Mouse (Mus musculus): ENCODE measurements at regions not wholly inside any gene's neighbourhood (a gene's known extent, or its start where the extent isn't known, plus 50 kb on each side); places are given as distances from the start of the nearest gene placed in this dataset.
"Not testable (repeated sequence)": the region's sequence is repeated elsewhere in the genome, so short reads cannot be mapped to it uniquely, and the experiment has no call there.

DNA sequence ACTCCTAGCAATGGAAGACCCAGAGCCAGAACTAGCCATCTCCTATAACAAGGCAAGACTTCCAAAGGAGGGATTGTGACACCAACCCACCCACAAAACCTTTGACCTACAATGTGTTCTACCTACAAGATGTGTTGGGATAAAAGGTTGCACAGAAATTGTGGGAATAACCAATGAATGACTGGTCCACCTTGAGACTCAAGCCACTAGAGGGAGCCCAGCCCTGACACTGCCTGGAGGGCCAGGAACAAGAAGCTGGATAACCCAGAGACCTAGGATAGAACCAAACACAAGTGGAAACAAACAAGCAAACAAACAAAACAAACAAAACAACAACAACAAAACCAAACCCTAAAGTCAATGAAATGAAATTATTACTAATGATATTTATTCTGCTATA is 288.8 kb downstream of the Dchs2 start:
- DNase-seq, result peak; percentile 54 to 62

DNA sequence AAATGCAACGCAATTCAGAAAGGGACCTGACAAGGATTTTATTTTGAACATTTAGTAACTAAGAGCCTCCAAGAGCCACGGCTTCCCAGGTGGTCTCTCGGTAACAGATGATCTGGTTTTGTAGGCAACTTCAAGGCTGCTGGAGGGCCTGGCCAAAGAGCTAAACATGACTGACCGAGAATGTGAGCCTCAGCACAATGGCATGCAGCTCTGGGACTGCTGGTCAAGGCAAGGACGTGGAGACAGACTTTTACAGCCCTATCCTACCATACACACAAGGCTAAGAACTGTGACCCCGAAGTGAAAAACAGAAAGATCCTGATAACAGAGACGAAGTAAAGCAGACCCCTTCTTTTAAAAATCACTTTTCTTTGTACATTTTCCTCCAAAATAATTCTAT is 296.5 kb downstream of the Dchs2 start:
- no peak for DNase-seq

DNA sequence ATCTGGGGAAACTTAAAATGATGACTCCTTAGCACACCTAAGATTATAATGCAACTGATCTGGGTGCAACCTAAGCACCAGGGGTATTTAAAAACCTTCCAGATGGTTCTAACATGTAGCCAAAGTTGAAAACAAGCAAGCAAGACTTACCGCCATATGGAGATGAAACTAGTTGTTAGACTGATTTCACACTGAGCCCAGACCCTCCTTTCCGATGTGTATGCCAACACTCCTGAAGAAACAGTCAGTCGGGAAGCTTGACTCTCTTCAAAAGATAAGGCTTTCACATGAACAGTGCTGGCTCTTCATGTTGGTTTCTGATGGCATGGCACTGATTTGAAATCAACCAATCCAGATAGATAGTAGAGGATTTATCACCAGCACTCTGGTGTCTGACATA is 301.6 kb downstream of the Dchs2 start:
- no peak for DNase-seq

DNA sequence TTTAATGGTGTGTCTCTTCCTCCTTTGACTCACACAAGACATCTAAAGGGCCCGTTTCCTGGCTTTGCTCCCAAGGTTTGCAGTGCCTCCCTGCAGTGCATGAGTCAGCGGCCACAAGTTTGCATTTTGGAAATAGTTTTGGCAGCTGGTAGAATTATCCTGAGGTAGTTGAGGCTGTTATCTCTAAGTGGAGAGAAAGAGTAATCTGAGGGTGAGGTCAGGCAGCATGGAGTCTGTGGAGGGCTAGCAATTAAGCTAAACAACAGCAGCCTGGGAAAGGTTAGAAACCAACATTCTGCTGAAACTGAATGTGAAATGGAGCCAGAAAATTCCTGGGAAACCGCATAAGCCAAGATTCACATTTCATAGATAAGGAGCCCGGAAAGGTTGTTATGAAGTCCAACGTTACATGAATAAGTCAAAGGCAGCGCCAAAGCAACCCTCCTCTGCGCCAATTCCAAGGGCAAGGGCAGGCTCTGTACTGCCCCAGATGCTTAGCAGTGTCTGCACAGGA is 318.5 kb downstream of the Dchs2 start:
- peak; percentile 7 to 17 for DNase-seq

DNA sequence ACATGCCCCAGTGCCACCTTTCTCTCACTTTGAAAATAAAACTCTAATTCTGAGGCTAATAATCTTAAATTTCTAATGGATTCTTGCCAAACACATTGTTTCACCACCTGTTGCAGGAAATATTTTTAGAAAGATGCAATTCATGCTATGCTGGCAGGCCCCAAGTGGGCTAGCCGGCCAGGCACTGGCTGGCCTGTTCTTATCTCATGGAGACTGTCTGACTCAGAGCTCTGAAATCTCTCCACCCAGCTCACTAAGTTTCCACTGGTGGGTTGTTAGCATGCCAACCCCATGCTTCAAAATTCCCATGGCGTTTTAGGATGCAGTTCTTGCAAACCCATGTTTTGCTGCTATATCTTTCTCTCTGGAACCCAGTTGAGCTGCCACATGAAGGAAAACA is 315.5 kb upstream of the Sfrp2 start:
- no peak for DNase-seq

DNA sequence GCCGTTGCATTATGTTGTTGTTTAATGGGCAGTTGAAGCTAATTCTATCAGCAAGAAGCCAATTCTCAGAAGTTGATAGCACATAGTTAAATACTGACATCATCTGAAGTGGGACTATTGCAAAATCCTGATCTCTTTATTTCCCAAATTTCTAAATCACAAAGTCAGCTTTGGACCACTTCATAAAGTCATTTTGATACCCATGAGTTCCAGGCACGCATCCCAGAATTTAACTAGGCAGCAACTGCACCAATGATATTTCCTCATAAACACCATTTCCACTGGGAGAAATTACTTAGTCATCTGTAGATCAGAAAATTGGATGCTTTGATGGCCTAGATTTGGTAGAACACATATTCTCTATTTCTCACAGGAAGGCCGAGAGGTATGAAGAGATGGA is 314.8 kb upstream of the Sfrp2 start:
- DNase-seq, result no peak

DNA sequence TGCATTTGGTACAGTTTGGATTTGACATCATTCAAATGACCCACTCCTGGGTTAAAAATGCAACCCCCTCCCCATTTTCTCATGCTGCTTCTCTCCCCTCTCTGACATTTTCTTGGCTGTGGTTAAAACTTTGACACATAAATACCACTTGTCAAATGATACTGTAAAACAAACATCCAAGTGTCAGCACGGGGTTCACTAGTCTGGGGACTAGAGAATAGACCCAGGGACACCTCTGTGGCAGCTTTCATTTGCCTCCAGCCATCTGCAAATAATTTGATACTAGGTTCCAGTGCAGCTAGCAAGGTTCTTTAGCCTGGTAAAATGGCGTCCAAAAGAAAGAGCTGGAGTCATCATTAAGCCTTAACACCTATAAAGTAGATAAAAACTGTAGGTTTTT is 312.7 kb upstream of the Sfrp2 start:
- DNase-seq, result no peak

DNA sequence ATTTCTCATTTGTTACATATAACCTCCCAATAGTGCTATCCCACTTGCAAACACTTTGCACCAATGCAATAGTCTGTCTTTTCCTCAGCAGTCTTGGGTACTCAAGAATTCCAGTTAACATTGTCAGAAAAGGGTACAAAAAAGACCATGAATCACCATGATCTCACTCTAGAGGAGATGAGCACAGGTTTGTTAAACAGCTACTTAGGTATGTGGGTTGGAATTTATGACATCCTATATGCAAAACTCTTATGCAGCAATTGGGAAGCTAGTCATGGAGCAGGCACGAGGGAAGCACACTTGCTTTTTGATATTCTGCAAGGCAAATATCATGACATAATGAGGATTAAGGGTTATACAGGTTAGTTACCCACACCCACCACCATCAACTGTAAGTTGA is 307.7 kb upstream of the Sfrp2 start:
- DNase-seq, result no peak

DNA sequence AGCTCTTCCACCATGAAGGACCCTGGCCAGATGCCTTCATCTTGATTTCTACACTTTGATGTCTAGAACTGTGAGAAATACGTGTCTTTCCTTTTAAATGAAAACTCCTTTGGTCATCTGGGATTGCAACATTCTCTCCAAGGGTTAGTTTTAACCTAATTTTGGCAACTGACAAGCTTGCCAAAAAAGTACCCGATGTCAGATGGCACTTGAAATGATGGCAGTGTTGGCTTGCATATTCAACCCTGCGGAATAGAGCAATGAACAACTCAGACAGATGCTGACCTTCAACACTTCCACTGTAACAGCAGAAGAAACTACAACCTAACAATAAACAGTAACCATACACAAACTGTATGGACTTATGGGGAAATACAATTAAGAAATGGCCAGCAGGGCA is 286.9 kb upstream of the Sfrp2 start:
- no peak for DNase-seq

DNA sequence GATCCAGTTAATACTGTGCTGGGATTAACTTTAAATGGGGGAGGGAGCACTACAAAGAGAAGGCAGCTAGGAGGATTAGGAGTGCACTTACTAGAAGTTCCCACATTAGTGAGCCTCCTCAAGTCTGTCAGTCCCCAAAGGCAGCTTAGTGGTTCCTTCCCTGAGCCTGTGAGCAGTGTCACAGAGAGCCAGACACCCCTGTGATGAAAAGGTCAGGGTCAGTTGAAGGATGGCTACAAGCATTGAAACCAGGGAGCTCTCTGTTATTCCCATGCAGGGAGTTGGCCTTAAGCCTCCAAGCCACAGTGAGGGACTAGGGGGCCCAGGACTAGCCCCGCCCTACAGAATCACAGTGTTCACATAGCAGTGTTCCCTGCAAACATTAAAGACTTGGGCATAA is 285.9 kb upstream of the Sfrp2 start:
- DNase-seq, result no peak

DNA sequence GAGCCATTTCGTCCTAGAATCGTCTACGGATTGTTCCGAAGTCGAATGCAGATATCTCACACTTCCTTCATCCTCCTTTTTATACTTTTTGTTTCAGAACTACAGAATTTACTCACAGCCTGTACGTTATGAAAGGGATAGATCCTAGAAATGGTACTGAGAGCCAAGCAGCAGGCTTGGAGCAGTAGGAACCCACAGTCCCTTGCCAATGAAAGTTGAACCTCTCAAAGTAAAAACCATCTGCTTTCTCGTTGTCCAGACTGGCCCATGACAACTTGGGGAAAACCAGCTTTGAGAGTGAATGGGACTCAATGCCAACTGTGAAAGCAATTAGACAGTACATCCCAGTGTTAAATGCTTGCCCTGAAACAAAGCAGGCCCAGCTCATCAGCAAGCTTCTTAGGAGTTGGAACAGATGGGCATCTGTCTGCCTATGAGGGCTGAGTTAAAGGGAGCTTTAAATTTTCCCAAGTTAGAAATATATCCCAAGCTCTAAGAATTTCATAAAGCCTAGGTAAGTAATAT is 279.9 kb upstream of the Sfrp2 start:
- DNase-seq, result no peak

DNA sequence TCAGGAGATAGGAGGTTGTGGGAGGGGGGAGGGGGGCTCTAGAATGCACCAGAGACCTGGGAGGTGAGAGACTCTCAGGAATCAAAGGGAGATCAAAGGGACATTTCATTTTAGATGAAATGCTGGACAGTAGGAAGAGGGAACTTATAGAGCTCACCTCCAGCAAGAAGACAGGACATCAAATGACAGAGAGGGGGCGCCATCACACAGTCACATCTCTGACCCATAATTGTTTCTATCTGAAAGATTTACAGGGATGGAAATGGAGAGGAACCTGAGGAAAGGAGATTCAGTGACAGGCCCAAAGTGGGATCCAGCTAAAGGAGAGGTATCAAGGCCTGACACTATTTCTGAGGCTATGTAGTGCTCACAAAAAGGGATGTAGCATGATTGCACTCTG is 270.5 kb upstream of the Sfrp2 start:
- peak; percentile 22 to 37 for DNase-seq

DNA sequence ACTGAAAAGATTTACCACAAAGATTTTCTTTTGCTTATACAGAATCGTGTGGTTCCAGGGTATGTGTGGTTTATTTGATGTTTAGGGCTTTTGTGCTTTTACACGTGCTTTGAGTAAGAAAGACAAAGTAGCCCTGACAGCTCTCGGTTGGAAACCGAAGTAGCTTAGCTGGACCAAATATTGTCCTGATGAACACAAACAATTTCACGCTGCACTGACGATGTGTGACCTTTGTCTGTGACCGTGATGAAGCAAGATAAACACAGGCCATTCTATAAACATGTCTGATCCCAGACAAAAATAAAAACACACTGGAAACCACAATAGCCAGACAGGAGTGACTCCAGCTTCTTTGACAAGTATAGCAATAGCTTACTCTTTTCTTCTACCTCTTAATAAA is 262.2 kb upstream of the Sfrp2 start:
- DNase-seq, result no peak

DNA sequence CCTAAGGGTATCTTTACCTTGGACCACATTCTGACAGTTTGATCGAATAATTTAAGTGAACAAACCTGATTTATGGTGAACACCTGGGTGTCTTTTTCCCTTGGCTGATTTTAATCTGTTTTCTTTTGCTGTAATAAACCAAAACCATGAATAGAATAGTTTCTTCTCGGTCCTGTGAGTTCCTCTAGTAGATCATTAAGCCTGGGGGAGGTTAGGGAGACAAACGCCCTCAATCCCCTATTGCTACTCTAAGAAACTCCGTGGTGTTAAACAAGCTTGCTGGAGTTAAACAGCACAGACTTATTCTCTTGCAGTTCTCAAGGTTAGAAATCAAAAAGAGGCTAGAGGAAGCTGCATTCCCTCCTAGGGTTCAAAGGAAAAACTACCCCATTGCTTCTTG is 249.5 kb upstream of the Sfrp2 start:
- no peak for DNase-seq

DNA sequence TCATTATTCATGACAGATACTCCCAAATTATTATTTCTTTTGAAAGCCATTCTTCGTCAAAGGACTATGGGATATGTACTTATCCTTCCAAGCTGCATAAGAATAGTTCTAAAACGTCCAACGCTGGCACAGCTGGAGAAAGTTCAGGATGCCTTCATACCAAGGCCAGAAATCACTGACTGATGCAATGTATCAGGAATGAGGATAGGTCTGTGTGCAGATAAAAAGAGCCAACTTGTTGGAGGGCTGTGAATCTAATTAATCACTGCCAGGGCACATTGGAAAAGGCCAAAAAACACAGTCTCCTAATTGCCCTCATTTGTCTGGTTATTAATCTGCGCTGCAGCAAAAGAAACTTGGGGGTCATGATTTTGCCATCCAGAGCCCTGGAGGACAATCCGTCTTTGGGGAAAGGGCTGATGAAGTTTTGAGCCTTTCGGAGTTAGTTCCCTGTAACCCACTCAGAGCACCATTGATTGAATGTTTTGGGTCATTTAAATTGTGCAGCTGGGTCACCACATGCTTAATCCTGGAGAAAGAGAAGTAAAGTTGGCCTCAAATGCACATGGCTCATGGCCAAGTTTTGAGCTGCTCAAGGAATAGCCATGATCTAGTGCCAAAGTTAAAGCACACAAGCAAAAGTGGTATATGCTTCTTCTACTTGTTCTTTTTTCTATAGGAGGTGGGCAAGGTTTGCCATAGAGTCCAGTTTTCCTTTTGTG is 248.0 kb upstream of the Sfrp2 start:
- peak; percentile 41 to 59 for DNase-seq

DNA sequence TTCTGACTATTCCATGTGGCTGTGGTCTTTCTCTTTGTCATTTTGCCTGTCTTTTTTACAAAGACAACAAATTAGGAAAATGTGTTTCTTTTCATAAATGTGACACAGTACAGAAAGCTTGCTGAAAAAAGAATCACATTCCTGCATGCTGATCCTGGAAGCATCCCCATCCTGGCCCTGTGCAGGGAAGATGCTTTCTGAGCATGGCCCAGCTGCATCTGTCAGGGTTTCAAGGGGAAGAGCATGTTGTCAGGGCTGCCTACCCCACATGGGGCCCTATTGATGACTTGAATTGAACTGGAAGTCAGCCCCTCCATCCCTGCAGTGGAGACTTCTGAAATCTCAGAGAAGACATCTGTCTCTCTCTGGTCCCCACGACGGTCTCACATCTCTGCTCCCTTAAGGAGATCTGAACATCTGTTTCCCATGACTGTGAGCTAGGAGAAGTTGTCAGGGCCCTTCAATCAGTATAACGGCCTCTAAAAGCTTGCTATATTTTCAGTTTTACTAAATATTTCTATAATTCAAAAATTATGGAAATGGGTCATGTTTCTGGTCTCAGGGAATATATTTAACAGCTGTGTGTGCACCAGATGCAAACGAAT is 235.8 kb upstream of the Sfrp2 start:
- no peak for DNase-seq

DNA sequence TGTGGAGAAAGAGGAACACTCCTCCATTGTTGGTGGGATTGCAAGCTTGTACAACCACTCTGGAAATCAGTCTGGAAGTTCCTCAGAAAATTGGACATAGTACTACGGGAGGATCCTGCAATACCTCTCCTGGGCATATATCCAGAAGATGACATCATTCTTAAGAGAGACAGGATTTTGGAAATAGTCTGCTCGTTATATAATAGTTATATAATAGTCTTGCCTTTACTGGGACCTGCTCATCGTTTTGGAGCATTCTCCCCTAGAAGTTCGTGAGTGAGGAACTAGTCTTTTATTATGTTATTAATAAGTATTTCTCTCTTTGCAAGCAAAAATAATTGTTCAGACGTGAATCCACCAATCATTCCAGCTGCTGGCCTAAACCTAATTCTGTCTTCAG is 229.5 kb upstream of the Sfrp2 start:
- DNase-seq, result not testable (repeated sequence)

DNA sequence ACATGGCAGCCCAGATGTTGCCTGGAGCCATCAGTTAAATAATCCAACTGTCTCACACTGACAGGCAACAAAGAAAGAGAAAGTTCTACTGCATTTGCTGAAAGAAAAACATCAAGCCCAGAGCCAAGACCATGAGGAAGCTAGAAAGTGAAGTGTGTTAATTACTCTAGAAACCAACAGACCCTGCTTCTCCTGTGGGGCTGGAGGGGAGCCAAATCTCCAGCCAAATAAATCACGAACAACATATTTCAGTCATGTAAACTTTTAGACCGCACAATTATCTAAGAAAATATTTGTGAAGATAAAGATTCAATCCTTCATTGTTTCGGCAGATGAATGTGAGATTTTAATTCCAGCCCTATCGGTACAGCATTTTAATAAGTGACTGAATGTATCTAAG is 228.9 kb upstream of the Sfrp2 start:
- peak; percentile 17 to 41 for DNase-seq

DNA sequence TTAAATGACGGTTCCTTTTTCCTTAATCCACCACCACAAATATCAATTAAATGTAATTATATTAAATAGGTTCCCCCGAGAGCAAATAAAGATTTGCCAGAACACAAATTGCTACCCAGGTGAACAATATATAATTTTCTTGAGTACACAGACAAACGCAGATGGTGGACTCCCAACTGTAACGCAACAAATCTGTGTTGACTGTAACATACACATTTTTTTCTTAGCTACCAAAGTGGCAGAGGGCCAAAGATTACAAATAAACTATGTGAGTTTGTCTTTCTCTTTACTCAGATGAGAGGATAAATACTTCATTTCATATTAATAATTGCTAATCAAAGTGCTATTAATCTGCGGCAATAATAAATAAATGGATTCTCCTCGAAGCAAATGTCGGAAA is 228.4 kb upstream of the Sfrp2 start:
- no peak for DNase-seq

DNA sequence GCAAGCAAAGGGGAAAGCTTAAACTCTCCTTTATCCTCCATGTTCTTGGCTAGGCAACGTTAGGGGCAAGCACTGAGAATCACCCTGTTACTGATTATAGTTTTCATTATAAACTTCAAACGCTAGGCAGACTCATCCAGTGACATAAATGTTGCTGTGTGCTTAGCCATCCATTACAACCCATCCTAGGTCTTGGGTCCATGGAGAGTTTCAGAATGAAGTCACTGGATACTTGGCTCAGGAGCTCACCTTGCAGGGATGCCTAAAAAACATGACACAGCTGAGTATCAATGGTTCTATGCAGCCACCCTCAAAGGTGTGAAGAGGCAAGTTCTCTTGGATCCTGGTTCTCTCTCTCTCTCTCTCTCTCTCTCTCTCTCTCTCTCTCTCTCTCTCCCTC is 227.2 kb upstream of the Sfrp2 start:
- DNase-seq, result no peak

DNA sequence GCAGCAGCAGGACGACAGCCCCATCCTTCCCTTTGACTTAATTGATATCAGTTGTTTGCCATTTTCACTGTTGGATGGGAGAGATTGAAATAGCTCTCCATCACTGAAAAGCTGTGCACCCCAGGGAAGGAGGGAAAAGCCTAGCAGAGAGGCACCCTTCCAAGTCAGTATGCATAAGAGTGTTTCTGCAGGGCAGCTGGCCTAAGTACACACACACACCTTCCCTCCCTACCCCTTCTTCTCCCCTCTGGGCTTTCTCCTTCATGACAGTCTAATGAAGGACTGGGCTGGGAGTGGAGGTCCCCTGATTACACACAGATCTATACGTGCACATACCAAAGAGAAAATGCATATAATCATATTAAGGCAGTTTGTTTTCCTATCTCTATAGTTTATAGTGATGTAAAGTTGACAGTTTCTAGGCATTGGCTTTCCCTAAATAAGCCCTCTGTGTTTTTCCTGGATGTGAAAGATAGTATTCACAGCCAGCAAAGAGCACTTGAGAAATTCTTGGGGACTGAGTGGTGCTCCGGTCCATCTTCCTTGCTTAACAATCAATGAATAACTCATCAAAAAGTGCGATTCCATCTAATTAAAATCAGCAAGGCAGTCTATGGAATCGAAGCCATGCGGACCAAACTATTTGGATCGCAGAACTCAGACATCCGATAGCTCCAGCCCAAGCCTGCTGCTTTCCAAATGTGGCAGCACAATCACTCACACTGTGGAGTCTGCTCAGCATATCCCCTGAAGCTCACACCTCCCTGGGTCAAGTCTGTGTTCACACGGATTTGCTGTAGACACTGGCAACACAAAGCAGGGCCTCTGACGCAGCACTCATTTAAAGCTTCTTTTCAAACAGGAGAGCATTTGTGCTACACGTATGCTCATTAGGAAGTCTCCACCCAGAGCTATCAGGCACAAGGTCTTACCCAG is 224.9 kb upstream of the Sfrp2 start:
- no peak for DNase-seq

DNA sequence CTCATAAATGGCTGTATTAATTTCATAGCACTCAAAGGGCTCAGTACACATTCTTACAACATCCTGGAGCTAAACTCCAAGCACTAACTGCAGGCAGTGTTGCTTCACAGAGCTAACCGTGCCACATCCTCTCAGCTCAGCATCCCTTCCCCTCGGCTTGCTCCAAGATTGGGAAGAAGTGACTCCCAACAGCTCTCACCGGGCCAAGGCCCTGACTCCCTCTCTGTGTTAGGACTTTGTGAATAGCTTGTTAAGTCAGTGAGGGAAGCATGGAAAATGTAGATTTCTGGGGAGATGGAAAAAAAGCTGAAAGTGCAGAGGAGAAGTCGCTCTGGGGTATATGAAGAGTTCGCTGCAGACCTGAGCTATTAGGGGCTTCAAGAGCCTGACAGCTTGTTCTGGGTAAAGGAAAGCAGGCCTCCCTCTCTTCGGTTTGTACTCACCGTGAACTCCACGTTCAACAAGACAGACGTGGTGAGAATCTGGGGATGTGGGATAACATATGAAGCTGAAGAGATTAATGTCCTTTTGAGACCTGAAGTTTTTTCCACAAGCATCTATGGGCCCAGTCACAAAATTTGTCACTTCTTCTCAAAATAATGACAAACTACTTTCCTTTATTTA is 213.5 kb upstream of the Sfrp2 start:
- DNase-seq, result no peak

DNA sequence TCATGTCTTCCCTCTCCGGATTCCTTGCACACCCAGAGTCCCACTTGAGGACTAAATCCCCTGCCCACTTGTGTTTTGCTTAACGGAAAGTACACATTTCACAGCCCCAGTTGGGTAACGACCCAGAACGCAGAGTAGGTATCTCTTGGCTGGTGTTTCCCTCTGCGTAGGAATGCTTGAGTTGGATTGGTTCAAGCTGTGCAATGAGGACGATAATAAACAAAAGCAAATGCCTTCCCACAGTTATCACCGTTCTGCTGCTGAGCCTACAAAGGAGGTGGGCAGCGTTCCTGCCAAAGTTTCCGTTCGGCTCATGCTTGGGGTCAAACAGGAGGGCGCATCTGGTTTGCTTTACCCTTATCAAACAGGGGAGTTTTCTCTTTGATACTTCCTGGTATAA is 212.3 kb upstream of the Sfrp2 start:
- no peak for DNase-seq
